Mouse (Mus musculus): ENCODE data around the gene Elovl6. TPM values are rescaled to one million over a fixed set of nuclear protein-coding genes. Genes with fewer than 3 reads are reported as not detected.

Elovl6 gene
- polyA plus RNA-seq, 1 experiment: 3.1 TPM

DNA sequence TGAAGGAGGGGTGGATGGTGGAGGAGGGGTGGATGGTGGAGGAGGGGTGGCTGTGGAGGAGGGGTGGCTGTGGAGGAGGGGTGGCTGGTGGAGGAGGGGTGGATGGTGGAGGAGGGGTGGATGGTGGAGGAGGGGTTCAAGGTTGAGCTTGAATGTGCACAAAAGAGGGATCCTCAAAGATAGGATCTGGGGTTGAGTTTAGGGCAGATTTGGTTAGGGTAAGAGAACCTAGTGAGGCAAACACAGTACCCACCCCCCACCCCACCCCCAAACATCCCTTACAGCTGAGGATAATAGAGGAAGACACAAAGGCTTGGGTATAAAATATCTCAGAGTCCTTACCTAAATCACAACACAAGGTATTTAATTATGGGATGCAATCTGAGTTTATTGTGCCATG, 23.6 kb upstream of the Elovl6 start:
- Histone ChIP-seq H3K4me1 (ENCODE audit: control insufficient read depth, insufficient read depth, insufficient read length) (no peaks in the 10 kb centered on the region), H3K36me3 (ENCODE audit: control insufficient read depth, insufficient read depth, low read length) (no peaks in the 10 kb centered on the region), H3K27me3 (ENCODE audit: control insufficient read depth, insufficient read depth, low read length) (no peaks in the 10 kb centered on the region), H3K4me3 (ENCODE audit: extremely low read depth, insufficient read depth, insufficient read length) (no peak overlapping the region), H3K27ac (ENCODE audit: insufficient read depth, low read length) (no peak overlapping the region)
- TF ChIP-seq POLR2A (IDR thresholded peaks at IDR 0.05; ENCODE audit: low read depth, low read length): no peak
- DNase-seq (ENCODE audit: low read depth in 1 of 2, low spot score in 2 of 2): no peak

DNA sequence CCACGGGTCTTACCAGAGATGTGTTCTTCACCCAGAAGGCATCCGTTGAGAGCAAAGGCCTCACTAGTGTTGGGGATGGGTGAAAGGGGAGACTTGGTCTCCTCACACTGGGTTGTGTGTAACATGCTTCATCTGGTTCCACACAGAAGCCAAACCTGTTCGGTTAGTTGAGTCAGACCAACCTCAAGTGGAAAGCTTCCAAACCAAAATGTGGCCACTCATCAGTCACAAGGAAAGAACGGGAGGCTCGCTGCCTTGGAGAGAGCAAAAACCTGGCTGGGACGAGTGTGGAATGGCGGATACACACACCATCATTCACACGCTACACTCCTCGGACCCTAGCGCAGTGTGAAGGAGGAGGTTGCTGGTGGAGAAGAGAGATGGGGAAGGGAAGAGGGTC, 22.4 kb upstream of the Elovl6 start:
- Histone ChIP-seq H3K27me3 (ENCODE audit: control insufficient read depth, insufficient read depth, low read length) (no peaks in the 10 kb centered on the region), H3K27ac (ENCODE audit: insufficient read depth, low read length) (no peak overlapping the region), H3K4me3 (ENCODE audit: extremely low read depth, insufficient read depth, insufficient read length) (no peak overlapping the region), H3K36me3 (ENCODE audit: control insufficient read depth, insufficient read depth, low read length) (no peaks in the 10 kb centered on the region), H3K4me1 (ENCODE audit: control insufficient read depth, insufficient read depth, insufficient read length) (no peaks in the 10 kb centered on the region)
- DNase-seq (ENCODE audit: low read depth in 1 of 2, low spot score in 2 of 2): no peak
- 79% methylated on average over 10 of the region's 10 CpGs for WGBS
- TF ChIP-seq POLR2A (IDR thresholded peaks at IDR 0.05; ENCODE audit: low read depth, low read length): no peak
- no peak for TF ChIP-seq CTCF (IDR thresholded peaks at IDR 0.05; ENCODE audit: extremely low read depth, insufficient read depth, insufficient read length, insufficient replicate concordance)

DNA sequence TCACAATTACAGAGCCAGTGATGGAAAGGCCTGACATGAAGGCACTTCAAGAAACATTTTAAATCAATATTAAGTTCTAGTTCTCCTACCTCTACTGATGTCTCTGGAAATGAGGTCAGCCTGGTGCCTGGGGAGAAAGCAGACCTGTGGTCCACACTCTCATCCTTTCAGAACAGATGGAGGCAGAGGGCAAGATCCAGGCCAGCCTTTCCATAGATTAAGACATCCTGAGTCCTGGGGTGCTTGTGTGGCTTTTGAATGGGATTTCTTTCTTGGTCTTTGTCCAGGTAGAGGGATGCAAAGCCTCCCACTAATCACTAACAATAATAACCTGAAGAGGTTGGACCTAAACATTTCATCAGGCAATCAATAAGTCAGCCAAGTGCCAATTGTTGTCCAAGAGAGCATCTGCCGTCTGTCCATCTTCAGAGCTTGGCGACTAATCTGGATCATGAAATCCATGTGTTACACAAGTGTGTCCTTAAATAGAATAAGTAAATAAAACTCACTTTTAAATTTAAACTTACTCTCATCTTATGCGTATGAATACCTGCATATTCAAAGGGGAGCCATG, 16.2 kb upstream of the Elovl6 start:
- 95% methylated on average over 3 of the region's 3 CpGs for WGBS
- no peak for DNase-seq (ENCODE audit: low read depth in 1 of 2, low spot score in 2 of 2)
- no peak overlapping the region for H3K27ac ChIP-seq (ENCODE audit: insufficient read depth, low read length)
- no peaks in the 10 kb centered on the region for H3K27me3 ChIP-seq (ENCODE audit: control insufficient read depth, insufficient read depth, low read length)
- no peak overlapping the region for H3K4me3 ChIP-seq (ENCODE audit: extremely low read depth, insufficient read depth, insufficient read length)
- TF ChIP-seq POLR2A (IDR thresholded peaks at IDR 0.05; ENCODE audit: low read depth, low read length) (no peak), CTCF (IDR thresholded peaks at IDR 0.05; ENCODE audit: extremely low read depth, insufficient read depth, insufficient read length, insufficient replicate concordance) (no peak)
- H3K36me3 ChIP-seq (ENCODE audit: control insufficient read depth, insufficient read depth, low read length): no peaks in the 10 kb centered on the region
- no peaks in the 10 kb centered on the region for H3K4me1 ChIP-seq (ENCODE audit: control insufficient read depth, insufficient read depth, insufficient read length)

- peak in 1 of 2 experiments; percentile 55 for DNase-seq (ENCODE audit: low read depth in 1 of 2, low spot score in 2 of 2)
- peak; percentile 21; the same call in 1 of the 2 replicates for TF ChIP-seq CTCF (IDR thresholded peaks at IDR 0.05; ENCODE audit: extremely low read depth, insufficient read depth, insufficient read length, insufficient replicate concordance)
- TF ChIP-seq POLR2A (IDR thresholded peaks at IDR 0.05; ENCODE audit: low read depth, low read length): no peak
- Histone ChIP-seq H3K4me3 (ENCODE audit: extremely low read depth, insufficient read depth, insufficient read length) (no peak overlapping the region), H3K27me3 (ENCODE audit: control insufficient read depth, insufficient read depth, low read length) (no peaks in the 10 kb centered on the region), H3K4me1 (ENCODE audit: control insufficient read depth, insufficient read depth, insufficient read length) (no peaks in the 10 kb centered on the region), H3K36me3 (ENCODE audit: control insufficient read depth, insufficient read depth, low read length) (no peaks in the 10 kb centered on the region), H3K27ac (ENCODE audit: insufficient read depth, low read length) (no peak overlapping the region)
- 78% methylated on average over 4 of the region's 4 CpGs for WGBS
Measured at GRCm38 (mm10) chr3:129520499-129520898, 11.7 kb upstream of the Elovl6 start.

DNA sequence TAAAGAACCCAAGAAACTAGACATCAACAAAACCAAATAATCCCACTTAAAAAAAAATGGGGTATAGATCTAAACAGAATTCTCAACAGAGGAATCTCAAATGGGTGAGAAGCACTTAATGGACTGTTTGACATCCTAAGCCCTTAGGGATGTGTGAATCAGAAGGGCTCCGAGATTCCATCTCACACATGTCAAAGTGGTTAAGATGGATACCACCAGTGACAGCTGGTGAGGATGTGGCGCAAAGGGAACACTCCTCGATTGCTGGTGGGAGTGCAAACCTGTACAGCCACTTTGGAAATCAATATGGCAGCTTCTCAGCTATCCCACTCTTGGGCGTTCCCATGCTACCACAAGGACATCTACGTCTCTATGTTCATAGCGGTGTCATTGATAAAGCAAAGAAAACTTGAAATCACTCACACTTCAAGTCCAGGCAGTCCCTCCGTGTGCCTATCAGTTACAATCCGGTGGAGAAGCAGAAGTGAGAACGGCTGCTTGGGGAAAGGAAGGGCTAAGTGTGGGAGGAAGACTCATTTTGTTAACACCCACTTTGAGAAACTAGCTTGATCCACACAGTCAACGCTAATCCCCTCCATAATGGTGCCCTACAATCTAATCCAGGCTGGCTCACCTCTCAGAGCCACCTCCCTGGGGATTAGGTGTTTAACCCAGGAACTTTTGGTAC, 8.6 kb upstream of the Elovl6 start:
- H3K4me1 ChIP-seq (ENCODE audit: control insufficient read depth, insufficient read depth, insufficient read length): no peaks in the 10 kb centered on the region
- 52% methylated on average over 10 of the region's 10 CpGs for WGBS
- TF ChIP-seq CTCF (IDR thresholded peaks at IDR 0.05; ENCODE audit: extremely low read depth, insufficient read depth, insufficient read length, insufficient replicate concordance) (no peak), POLR2A (IDR thresholded peaks at IDR 0.05; ENCODE audit: low read depth, low read length) (no peak)
- DNase-seq (ENCODE audit: low read depth in 1 of 2, low spot score in 2 of 2): peak in 1 of 2 experiments; percentile 13
- H3K27ac ChIP-seq (ENCODE audit: insufficient read depth, low read length): no peak overlapping the region
- no peak overlapping the region for H3K4me3 ChIP-seq (ENCODE audit: extremely low read depth, insufficient read depth, insufficient read length)
- H3K27me3 ChIP-seq (ENCODE audit: control insufficient read depth, insufficient read depth, low read length): no peaks in the 10 kb centered on the region
- H3K36me3 ChIP-seq (ENCODE audit: control insufficient read depth, insufficient read depth, low read length): no peaks in the 10 kb centered on the region

- Histone ChIP-seq H3K4me3 (ENCODE audit: extremely low read depth, insufficient read depth, insufficient read length) (no peak overlapping the region), H3K36me3 (ENCODE audit: control insufficient read depth, insufficient read depth, low read length) (no peaks in the 10 kb centered on the region), H3K4me1 (ENCODE audit: control insufficient read depth, insufficient read depth, insufficient read length) (no peaks in the 10 kb centered on the region; the same call in 1 of the 2 replicates), H3K27me3 (ENCODE audit: control insufficient read depth, insufficient read depth, low read length) (no peaks in the 10 kb centered on the region), H3K27ac (ENCODE audit: insufficient read depth, low read length) (no peak overlapping the region)
- 86% methylated on average over 3 of the region's 3 CpGs for WGBS
- no peak for DNase-seq (ENCODE audit: low read depth in 1 of 2, low spot score in 2 of 2)
- no peak for TF ChIP-seq POLR2A (IDR thresholded peaks at IDR 0.05; ENCODE audit: low read depth, low read length)
- TF ChIP-seq CTCF (IDR thresholded peaks at IDR 0.05; ENCODE audit: extremely low read depth, insufficient read depth, insufficient read length, insufficient replicate concordance): no peak
Measured at GRCm38 (mm10) chr3:129527046-129527445, 5.1 kb upstream of the Elovl6 start.

DNA sequence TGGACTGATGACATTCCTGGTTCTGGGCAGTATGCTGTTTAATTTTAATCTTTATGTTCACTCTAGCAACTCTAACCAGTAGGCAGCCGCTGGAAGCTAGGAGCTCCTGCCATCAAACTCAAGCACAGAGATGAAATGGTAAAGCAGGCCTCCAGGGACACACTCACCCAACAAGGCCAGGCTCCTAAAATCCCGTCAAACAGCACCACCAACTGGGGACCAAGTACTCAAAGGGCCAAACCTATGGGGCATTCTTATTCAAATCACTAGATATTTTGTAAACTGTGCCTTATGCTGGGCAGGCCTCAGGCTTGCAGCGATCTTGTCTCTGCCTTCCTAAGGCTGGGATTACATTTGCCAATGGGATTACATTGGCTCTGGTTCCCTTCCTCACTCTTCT, 2.8 kb upstream of the Elovl6 start:
- H3K36me3 ChIP-seq (ENCODE audit: control insufficient read depth, insufficient read depth, low read length): no peaks in the 10 kb centered on the region
- peaks cover 4% of the 10 kb centered on the region for H3K4me1 ChIP-seq (ENCODE audit: control insufficient read depth, insufficient read depth, insufficient read length)
- no peaks in the 10 kb centered on the region for H3K27me3 ChIP-seq (ENCODE audit: control insufficient read depth, insufficient read depth, low read length)
- WGBS: 76% methylated on average over 3 of the region's 3 CpGs
- DNase-seq (ENCODE audit: low read depth in 1 of 2, low spot score in 2 of 2): no peak
- H3K27ac ChIP-seq (ENCODE audit: insufficient read depth, low read length): no peak overlapping the region
- TF ChIP-seq CTCF (IDR thresholded peaks at IDR 0.05; ENCODE audit: extremely low read depth, insufficient read depth, insufficient read length, insufficient replicate concordance): no peak
- no peak for TF ChIP-seq POLR2A (IDR thresholded peaks at IDR 0.05; ENCODE audit: low read depth, low read length)
- no peak overlapping the region for H3K4me3 ChIP-seq (ENCODE audit: extremely low read depth, insufficient read depth, insufficient read length)
